Mouse (Mus musculus): ENCODE results near the gene Ccr7.

- no peak for TF ChIP-seq CHD2 (IDR thresholded peaks at IDR 0.05; ENCODE audit: low read depth, low read length)
- no peak for TF ChIP-seq MAFK (IDR thresholded peaks at IDR 0.05; ENCODE audit: insufficient read depth, low read depth, low read length)
- no peak for TF ChIP-seq HCFC1 (IDR thresholded peaks at IDR 0.05; ENCODE audit: borderline replicate concordance, insufficient read depth, low read length)
Observed at GRCm38 (mm10) chr11:99115940-99116339, 38.9 kb downstream of the Ccr7 start.
